Mouse (Mus musculus) gastrocnemius, adult 8-10 months (tissue): ENCODE data around the gene Rdx. TPM values are rescaled to one million over a fixed set of nuclear protein-coding genes. Genes with fewer than 3 reads are reported as not detected.

ENCODE experiments used
- DNase-seq, 2 experiments: peaks; one replicate each; pipeline ENCODE4 v3.0.0; 2022; ENCODE audit warnings: low spot score in 2 of 2
- microRNA-seq: library from miRNA; unstranded; fragments of <30 nt; microRNA quantifications from one replicate; pipeline ENCODE4 v1.2.0, GENCODE M21; 2022
- total RNA-seq, 4 experiments: library from RNA; stranded (reverse); gene quantifications; 2 replicates each; pipeline ENCODE4 v1.2.4; 2022

Gene Rdx
- total RNA-seq, 4 experiments from 2014 or later: 110 to 119 (median 115) TPM

GRCm38 (mm10) chr9:52105423-52105822 is 58.5 kb downstream of the Rdx start:
- DNase-seq: no peak

- DNase-seq: no peak
Observed at GRCm38 (mm10) chr9:52107161-52107560, 60.2 kb downstream of the Rdx start.

GRCm38 (mm10) chr9:52110738-52111137 is 63.8 kb downstream of the Rdx start:
- no peak for DNase-seq

DNA sequence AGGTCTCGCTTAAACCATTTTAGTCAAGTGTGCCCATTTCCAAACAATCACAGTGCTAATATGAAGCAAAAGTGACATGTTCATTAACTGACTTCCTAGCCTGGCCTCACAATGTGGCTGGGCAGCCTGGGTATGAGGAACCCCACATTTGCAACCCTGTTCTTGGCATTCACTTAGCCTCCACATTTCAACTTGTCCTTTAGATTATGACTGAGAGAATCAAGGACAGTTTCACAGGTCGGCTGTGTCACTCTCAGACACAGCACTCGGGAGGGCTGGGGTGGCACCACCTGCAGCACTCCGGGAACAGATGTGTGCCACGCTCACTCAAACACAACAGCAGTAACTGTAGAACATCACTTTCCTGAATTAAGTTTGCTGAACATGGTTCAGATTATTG is 66.1 kb downstream of the Rdx start:
- DNase-seq: no peak

DNA sequence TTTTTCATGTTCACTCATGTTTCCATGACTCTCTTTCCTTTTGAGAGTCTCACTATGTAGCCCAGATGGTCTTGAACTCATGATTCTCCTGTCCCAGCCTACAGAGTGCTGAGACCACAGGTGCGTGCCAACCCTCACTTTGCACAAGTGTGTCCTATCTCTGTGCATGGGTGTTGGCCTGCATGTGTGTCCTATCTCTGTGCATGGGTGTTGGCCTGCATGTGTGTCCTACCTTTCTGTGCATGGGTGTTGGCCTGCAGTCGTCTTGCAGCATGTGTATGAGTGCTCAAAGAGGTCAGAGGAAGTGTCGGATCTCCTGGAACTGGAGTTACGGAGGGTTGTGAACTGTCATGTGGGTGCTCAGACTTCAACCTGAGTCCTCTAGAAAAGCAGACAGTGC is 72.2 kb downstream of the Rdx start:
- no peak for DNase-seq

- no peak for DNase-seq
Observed at GRCm38 (mm10) chr9:52125225-52125624, 78.3 kb downstream of the Rdx start.

DNA sequence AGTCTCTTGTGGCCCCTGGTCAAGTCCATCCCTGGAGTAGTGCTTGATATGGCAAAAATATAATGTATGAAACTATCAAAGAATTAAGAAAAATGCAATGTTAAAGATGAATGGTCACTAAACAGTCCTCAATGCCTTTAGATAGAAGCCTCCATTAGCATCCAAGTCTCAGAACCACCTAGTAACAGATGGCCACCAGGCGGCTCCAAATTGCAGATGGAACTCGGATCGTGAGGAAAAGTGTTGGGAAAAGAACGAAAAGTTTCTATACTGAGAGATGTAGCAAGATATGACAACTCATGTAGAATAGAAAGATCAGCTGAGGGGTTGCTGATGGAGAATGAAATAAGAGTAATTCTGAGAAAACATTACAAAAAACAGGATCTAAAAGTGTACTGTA is 83.4 kb downstream of the Rdx start:
- DNase-seq: no peak

- no peak for DNase-seq
Observed at GRCm38 (mm10) chr9:52132771-52133170, 85.8 kb downstream of the Rdx start.

Small RNAs within 50 kb of the gene (microRNA-seq; reads per million reads assigned to microRNA genes)
- gene Gm27686 (not detected), gene Mir6244 (not detected)

Other genes with a start within 250 kb of the Rdx start
- 10 to 100 TPM; 33.4 to 42.6 (median 37.6) TPM for gene Fdx1, start 83.6 kb upstream of the Rdx start, total RNA-seq
- 10 to 100 TPM in 3 of 4 experiments, 1 to 10 TPM in 1; 9.3 to 14.0 (median 10.5) TPM for gene Zc3h12c, start 121.4 kb downstream of the Rdx start, total RNA-seq